Mouse (Mus musculus): ENCODE measurements around the gene Cbfa2t3. TPM values are rescaled to one million over a fixed set of nuclear protein-coding genes. Genes with fewer than 3 reads are reported as not detected.
A peak's percentile ranks its signal among the peaks of the same experiment; 100 is the strongest.

Gene Cbfa2t3
- total and polyA plus RNA-seq, 3 experiments = 10.5 to 102 TPM; not detected in 1

DNA sequence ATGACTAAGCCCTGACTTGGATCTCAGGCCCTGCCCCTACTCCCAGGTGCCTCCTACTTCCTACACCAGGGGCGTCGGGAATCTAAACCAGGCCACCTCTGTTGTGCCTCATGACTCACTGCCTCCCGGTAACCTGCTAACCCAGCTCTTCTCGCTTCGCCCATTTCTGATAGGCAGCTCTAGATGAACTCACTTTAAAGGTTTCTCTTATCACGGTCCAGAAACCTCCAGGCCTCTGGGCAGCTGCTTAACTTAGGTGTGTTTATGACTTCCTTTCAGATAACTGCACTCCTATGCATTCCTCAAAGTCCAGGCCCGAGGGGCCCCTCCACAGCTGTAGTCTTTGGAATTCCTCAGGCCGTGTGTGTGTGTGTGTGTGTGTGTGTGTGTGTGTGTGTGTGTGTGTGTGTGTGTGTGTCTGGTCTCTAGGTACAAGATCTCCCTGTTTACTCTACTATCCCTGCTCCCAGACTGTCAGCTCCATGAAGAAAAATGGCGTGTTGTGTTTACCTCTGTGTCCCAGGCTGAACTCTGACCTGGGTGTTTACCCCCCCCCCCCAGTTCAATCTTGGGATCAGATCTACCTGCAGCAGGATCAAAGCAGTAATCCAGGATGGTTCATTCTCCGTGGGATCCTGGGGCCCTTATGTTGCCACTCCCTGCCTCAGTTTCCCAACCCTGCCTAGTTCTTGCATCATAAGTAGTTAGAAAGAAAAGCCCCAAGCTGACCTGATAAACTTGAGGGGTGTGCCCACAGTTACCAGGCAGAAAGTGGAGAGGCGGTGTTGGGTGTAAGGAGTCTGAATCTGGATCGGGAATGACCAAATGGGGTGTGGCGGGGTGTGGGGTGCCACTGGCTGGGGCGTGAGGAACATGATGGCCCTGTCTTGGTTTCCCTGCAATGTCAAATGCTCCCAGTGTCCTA is 62.8 kb downstream of the Cbfa2t3 start:
- Histone ChIP-seq H3K27ac (ENCODE audit: control insufficient read depth, low read depth, low read length) (peak overlapping the region; percentile 40), H3K9me3 (replicated peaks; ENCODE audit: insufficient read depth, low read length) (no peaks in the 10 kb centered on the region), H3K79me2 (ENCODE audit: control insufficient read depth, insufficient read depth, low read length, poor library complexity) (no peaks in the 10 kb centered on the region), H3K4me1 (ENCODE audit: control insufficient read depth in 1 of 2, insufficient read depth in 2 of 2, low read length in 2 of 2) (peaks cover 0 to 20% of the 10 kb centered on the region in 2 experiments; a peak in 2 of 4 replicates), H3K27me3 (ENCODE audit: control insufficient read depth in 1 of 2, insufficient read depth in 2 of 2, low read length in 2 of 2) (no peaks in the 10 kb centered on the region), H3K9ac (ENCODE audit: control insufficient read depth, low read depth, low read length, poor library complexity, severe bottlenecking) (no peak overlapping the region), H3K4me3 (ENCODE audit: control insufficient read depth in 1 of 2, insufficient read depth in 1 of 2, low read depth in 2 of 2, low read length in 2 of 2) (no peak overlapping the region), H3K36me3 (ENCODE audit: control insufficient read depth in 1 of 2, insufficient read depth in 2 of 2, low read length in 2 of 2) (peaks cover 12 to 16% of the 10 kb centered on the region in 2 experiments)
- DNase-seq (ENCODE audit: low read depth, low spot score) = peak; percentile 64
- 0 out of 2 replicates have a peak, but pooled peaks have one; percentile 35 for TF ChIP-seq ZMIZ1 (IDR thresholded peaks at IDR 0.05; ENCODE audit: low read depth, low read length)
- peak; percentile 59 to 65; a peak in 3 of 4 replicates for TF ChIP-seq EP300 (IDR thresholded peaks at IDR 0.05; ENCODE audit: low read depth in 1 of 2, low read length in 2 of 2)
- peak; percentile 75 for TF ChIP-seq ETS1 (IDR thresholded peaks at IDR 0.05; ENCODE audit: low read depth, low read length)
- TF ChIP-seq POLR2A (IDR thresholded peaks at IDR 0.05; ENCODE audit: control insufficient read depth in 1 of 2, insufficient read depth in 1 of 2, low read depth in 1 of 2, low read length in 2 of 2, poor library complexity in 1 of 2) = peak in 1 of 2 experiments; percentile 14; a peak in 1 of 4 replicates
- TF ChIP-seq SIN3A (IDR thresholded peaks at IDR 0.05; ENCODE audit: low read length) = peak; percentile 45; the same call in 1 of the 2 replicates
- TF ChIP-seq MEF2A (IDR thresholded peaks at IDR 0.05; ENCODE audit: extremely low read depth, insufficient replicate concordance, low read depth, low read length, poor library complexity, severe bottlenecking) = no peak
- no peak for TF ChIP-seq HCFC1 (IDR thresholded peaks at IDR 0.05; ENCODE audit: low read depth, low read length)
- TF ChIP-seq CHD2 (IDR thresholded peaks at IDR 0.05; ENCODE audit: low read length) = no peak
- peak; percentile 43; the same call in 1 of the 2 replicates for TF ChIP-seq GATA1 (IDR thresholded peaks at IDR 0.05; ENCODE audit: low read depth, low read length)
- TF ChIP-seq TAL1 (IDR thresholded peaks at IDR 0.05; ENCODE audit: low read length) = peak; percentile 55
- no peak; the same call in 1 of the 2 replicates for TF ChIP-seq POLR2AphosphoS2 (IDR thresholded peaks at IDR 0.05; ENCODE audit: low read length)
- TF ChIP-seq TCF12 (IDR thresholded peaks at IDR 0.05; ENCODE audit: low read depth, low read length) = peak; percentile 79; the same call in 1 of the 2 replicates
- TF ChIP-seq MAFK (IDR thresholded peaks at IDR 0.05; ENCODE audit: borderline replicate concordance, low read depth, low read length) = no peak

DNA sequence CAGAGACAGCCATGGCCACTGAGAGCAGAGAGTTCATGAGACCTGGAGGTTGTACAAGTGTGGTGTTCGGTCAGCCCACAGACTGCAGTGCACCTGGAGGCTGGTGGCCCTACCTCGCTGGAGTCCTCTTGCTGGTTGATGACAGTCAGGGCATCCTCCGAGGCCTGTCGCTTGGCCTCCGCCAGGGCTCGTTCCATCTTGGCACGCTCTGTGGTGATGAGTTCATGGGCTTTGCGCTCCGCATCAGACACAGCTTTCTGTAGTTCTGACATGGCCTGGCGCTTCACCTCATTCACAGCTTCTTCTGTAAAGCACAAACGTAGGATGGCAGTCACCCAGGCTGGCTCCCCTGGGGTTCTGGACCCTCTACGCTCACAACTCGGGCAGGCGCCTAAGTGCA is 65.7 kb downstream of the Cbfa2t3 start:
- Histone ChIP-seq H3K27ac (ENCODE audit: control insufficient read depth, low read depth, low read length) (no peak overlapping the region), H3K4me1 (ENCODE audit: control insufficient read depth in 1 of 2, insufficient read depth in 2 of 2, low read length in 2 of 2) (peaks cover 0 to 20% of the 10 kb centered on the region in 2 experiments; a peak in 2 of 4 replicates), H3K79me2 (ENCODE audit: control insufficient read depth, insufficient read depth, low read length, poor library complexity) (no peaks in the 10 kb centered on the region), H3K36me3 (ENCODE audit: control insufficient read depth in 1 of 2, insufficient read depth in 2 of 2, low read length in 2 of 2) (peaks cover 12 to 15% of the 10 kb centered on the region in 2 experiments; a peak in 3 of 4 replicates), H3K27me3 (ENCODE audit: control insufficient read depth in 1 of 2, insufficient read depth in 2 of 2, low read length in 2 of 2) (no peaks in the 10 kb centered on the region), H3K9me3 (replicated peaks; ENCODE audit: insufficient read depth, low read length) (no peaks in the 10 kb centered on the region), H3K4me3 (ENCODE audit: control insufficient read depth in 1 of 2, insufficient read depth in 1 of 2, low read depth in 2 of 2, low read length in 2 of 2) (no peak overlapping the region), H3K9ac (ENCODE audit: control insufficient read depth, low read depth, low read length, poor library complexity, severe bottlenecking) (no peak overlapping the region)
- DNase-seq (ENCODE audit: low read depth, low spot score) = no peak
- no peak for TF ChIP-seq MXI1 (IDR thresholded peaks at IDR 0.05; ENCODE audit: low read depth, low read length)
- TF ChIP-seq POLR2A (IDR thresholded peaks at IDR 0.05; ENCODE audit: control insufficient read depth in 1 of 2, insufficient read depth in 1 of 2, low read depth in 1 of 2, low read length in 2 of 2, poor library complexity in 1 of 2) = 0 out of 4 replicates have a peak, but pooled peaks of 1 of the 2 experiments have one; percentile 24
- TF ChIP-seq MAZ (IDR thresholded peaks at IDR 0.05; ENCODE audit: low read depth, low read length) = no peak
- 0 out of 2 replicates have a peak, but pooled peaks have one; percentile 0 for TF ChIP-seq POLR2AphosphoS2 (IDR thresholded peaks at IDR 0.05; ENCODE audit: low read length)

All from MEL (cell line).